16 mouse cellular contexts compared by ENCODE assay signal in genomic region chr11:19155617-19155983, GRCm38 (mm10).
"Had no signal": no experiment of that assay in that cellular context is flagged by ENCODE, and none has a peak within 500 bp of the region (broad histone marks: within the 10 kb centered on the region; RNA-seq: fewer than 3 reads in every experiment).

No protein-coding gene starts in this region.

- H3K9me3 ChIP-seq: limb, embryonic 12.5 days; lung, embryonic 15.5 days; midbrain, embryonic 10.5 days; neural tube, embryonic 15.5 days had no signal

- H3K4me2 ChIP-seq: limb, embryonic 12.5 days; lung, embryonic 15.5 days; neural tube, embryonic 15.5 days had no signal

- DNase-seq: kidney, adult 8-10 months; kidney, postnatal 25 days; layer of hippocampus, adult 9-11 months; layer of hippocampus, postnatal 36 days; liver; lung, postnatal 14 days; midbrain, embryonic 14.5 days; right cerebral cortex, adult 18-20 months; right cerebral cortex, postnatal 25 days had no signal

- H3K4me1 ChIP-seq: limb, embryonic 12.5 days; lung, embryonic 15.5 days had no signal

- H3K27ac ChIP-seq: limb, embryonic 12.5 days; lung, embryonic 15.5 days; macrophage; midbrain, embryonic 10.5 days; neural tube, embryonic 15.5 days had no signal

- H3K36me3 ChIP-seq: limb, embryonic 12.5 days; lung, embryonic 15.5 days; midbrain, embryonic 10.5 days; neural tube, embryonic 15.5 days had no signal

- H3K9ac ChIP-seq: limb, embryonic 12.5 days; lung, embryonic 15.5 days; neural tube, embryonic 15.5 days had no signal

- ATAC-seq: intestine, embryonic 16.5 days had no signal

- H3K27me3 ChIP-seq: limb, embryonic 12.5 days; lung, embryonic 15.5 days; neural tube, embryonic 15.5 days had no signal

- H3K4me3 ChIP-seq: limb, embryonic 12.5 days; lung, embryonic 15.5 days; midbrain, embryonic 10.5 days; myocyte; neural tube, embryonic 15.5 days had no signal
